Mouse (Mus musculus) kidney, postnatal 25 days (tissue): ENCODE results near the gene Nrtn.

Source experiments
- DNase-seq, 2 experiments: peaks; one replicate each; pipeline ENCODE4 v3.0.0; 2021; ENCODE audit warnings: mixed read lengths in 2 of 2

Nrtn gene

GRCm38 (mm10) chr17:56722441-56722840 is 34.9 kb downstream of the Nrtn start:
- peak; percentile 60 to 77 for DNase-seq

GRCm38 (mm10) chr17:56717363-56718058 is 39.8 kb downstream of the Nrtn start, which contains the start of the genes Ndufa11 and Vmac:
Ndufa11 (plus strand) TSS chr17:56717767.
Vmac (minus strand) TSS chr17:56718022.
- peak; percentile 98 to 99 for DNase-seq

- DNase-seq: peak; percentile 98 to 99
Observed at GRCm38 (mm10) chr17:56716655-56717362, 40.5 kb downstream of the Nrtn start.

GRCm38 (mm10) chr17:56715914-56716654 is 41.2 kb downstream of the Nrtn start:
- no peak for DNase-seq

- no peak for DNase-seq
Observed at GRCm38 (mm10) chr17:56715360-56715759, 42.0 kb downstream of the Nrtn start.

- no peak for DNase-seq
Observed at GRCm38 (mm10) chr17:56709708-56710107, 47.6 kb downstream of the Nrtn start.

GRCm38 (mm10) chr17:56708692-56709091 is 48.6 kb downstream of the Nrtn start:
- DNase-seq: no peak

GRCm38 (mm10) chr17:56706515-56706914 is 50.8 kb downstream of the Nrtn start:
- DNase-seq: no peak

GRCm38 (mm10) chr17:56703038-56703437 is 54.3 kb downstream of the Nrtn start:
- no peak for DNase-seq
